Mouse (Mus musculus) MEL (cell line): Measurements from ENCODE around the gene Hsd17b14.

Experiments used
- CHD1 ChIP-seq: IDR thresholded peaks from 2 replicates; pipeline ENCODE4 v1.6.1; 2012; ENCODE audit warnings: low read depth, mild to moderate bottlenecking, inconsistent platforms, low read length, improper control_type of control experiment
- CTCF ChIP-seq, 3 experiments: IDR thresholded peaks in 2 of 3; conservative IDR thresholded peaks in 1 of 3; 2 replicates each; pipeline ENCODE4 v1.5.1; 2011 to 2012; ENCODE audit warnings: low read length in 3 of 3, low read depth in 2 of 3, mild to moderate bottlenecking in 2 of 3, improper control_type of control experiment in 1 of 3, inconsistent platforms in 1 of 3, mixed read lengths in 1 of 3, moderate library complexity in 1 of 3; ENCODE audit not compliant: control insufficient read depth in 1 of 3, insufficient read depth in 1 of 3, poor library complexity in 1 of 3, severe bottlenecking in 1 of 3
- EP300 ChIP-seq, 2 experiments: IDR thresholded peaks; 2 replicates each; pipeline ENCODE4 v1.6.1; 2011; ENCODE audit warnings: improper control_type of control experiment in 2 of 2, low read length in 2 of 2, low read depth in 1 of 2, mild to moderate bottlenecking in 1 of 2
- JUND ChIP-seq: IDR thresholded peaks from 2 replicates; pipeline ENCODE4 v1.6.1; 2011; ENCODE audit warnings: low read depth, mild to moderate bottlenecking, improper control_type of control experiment, low read length
- MAFK ChIP-seq: IDR thresholded peaks from 2 replicates; pipeline ENCODE4 v1.6.1; 2011; ENCODE audit warnings: low read depth, mild to moderate bottlenecking, low read length, improper control_type of control experiment, borderline replicate concordance
- MAX ChIP-seq: IDR thresholded peaks from 2 replicates; pipeline ENCODE4 v1.6.1; 2011; ENCODE audit warnings: low read length, improper control_type of control experiment
- MXI1 ChIP-seq: IDR thresholded peaks from 2 replicates; pipeline ENCODE4 v1.6.1; 2011; ENCODE audit warnings: mild to moderate bottlenecking, low read depth, low read length, improper control_type of control experiment
- MYC ChIP-seq: IDR thresholded peaks from 2 replicates; pipeline ENCODE4 v1.6.1; 2011; ENCODE audit warnings: low read depth, mild to moderate bottlenecking, low read length, improper control_type of control experiment, moderate library complexity
- POLR2A ChIP-seq, 2 experiments: IDR thresholded peaks; 2 replicates each; pipeline ENCODE4 v1.6.1; 2011 to 2012; ENCODE audit warnings: low read length in 2 of 2, mild to moderate bottlenecking in 2 of 2, control low read depth in 1 of 2, improper control_type of control experiment in 1 of 2, low read depth in 1 of 2, moderate library complexity in 1 of 2; ENCODE audit not compliant: control insufficient read depth in 1 of 2, insufficient read depth in 1 of 2, poor library complexity in 1 of 2
- POLR2AphosphoS5 ChIP-seq: IDR thresholded peaks from 2 replicates; pipeline ENCODE4 v1.6.1; 2012; ENCODE audit warnings: low read depth, borderline replicate concordance, mild to moderate bottlenecking, inconsistent platforms, low read length, moderate library complexity, mixed read lengths
- TAL1 ChIP-seq: IDR thresholded peaks from 2 replicates; pipeline ENCODE4 v1.6.1; 2012; ENCODE audit warnings: mild to moderate bottlenecking, inconsistent platforms, low read length, moderate library complexity, mixed read lengths
- TBP ChIP-seq: IDR thresholded peaks from 2 replicates; pipeline ENCODE4 v1.8.0; 2011; ENCODE audit warnings: low read depth, low read length, improper control_type of control experiment
- TCF12 ChIP-seq: IDR thresholded peaks from 2 replicates; pipeline ENCODE4 v1.6.1; 2014; ENCODE audit warnings: low read depth, mild to moderate bottlenecking, inconsistent platforms, low read length, improper control_type of control experiment, moderate library complexity

GRCm38 (mm10) chr7:45514411-45514810 lies 40.3 kb upstream of the Hsd17b14 start:
- TF ChIP-seq CTCF (IDR thresholded peaks at IDR 0.05 in 2 of 3, conservative IDR thresholded peaks at IDR 0.05 in 1 of 3; ENCODE audit: control insufficient read depth in 1 of 3, insufficient read depth in 1 of 3, low read depth in 2 of 3, low read length in 3 of 3, poor library complexity in 1 of 3, severe bottlenecking in 1 of 3) = no peak
- TF ChIP-seq MXI1 = no peak
- TF ChIP-seq JUND = no peak
- TF ChIP-seq TBP = no peak
- TF ChIP-seq EP300 (IDR thresholded peaks at IDR 0.05; ENCODE audit: low read depth in 1 of 2, low read length in 2 of 2) = no peak
- TF ChIP-seq POLR2A (IDR thresholded peaks at IDR 0.05; ENCODE audit: control insufficient read depth in 1 of 2, insufficient read depth in 1 of 2, low read depth in 1 of 2, low read length in 2 of 2, poor library complexity in 1 of 2) = no peak
- TF ChIP-seq TAL1 = no peak
- no peak for TF ChIP-seq CHD1
- TF ChIP-seq MAFK = no peak
- TF ChIP-seq MYC = no peak
- TF ChIP-seq TCF12 = no peak
- TF ChIP-seq MAX = no peak
- TF ChIP-seq POLR2AphosphoS5 = no peak
